Mouse (Mus musculus): ENCODE results near the gene Tlk1. TPM values are rescaled to one million over a fixed set of nuclear protein-coding genes. Genes with fewer than 3 reads are reported as not detected.
A peak's percentile ranks its signal among the peaks of the same experiment; 100 is the strongest.

Gene Tlk1
- polyA plus RNA-seq, 1 experiment from 2014 or later = 18.0 TPM

DNA sequence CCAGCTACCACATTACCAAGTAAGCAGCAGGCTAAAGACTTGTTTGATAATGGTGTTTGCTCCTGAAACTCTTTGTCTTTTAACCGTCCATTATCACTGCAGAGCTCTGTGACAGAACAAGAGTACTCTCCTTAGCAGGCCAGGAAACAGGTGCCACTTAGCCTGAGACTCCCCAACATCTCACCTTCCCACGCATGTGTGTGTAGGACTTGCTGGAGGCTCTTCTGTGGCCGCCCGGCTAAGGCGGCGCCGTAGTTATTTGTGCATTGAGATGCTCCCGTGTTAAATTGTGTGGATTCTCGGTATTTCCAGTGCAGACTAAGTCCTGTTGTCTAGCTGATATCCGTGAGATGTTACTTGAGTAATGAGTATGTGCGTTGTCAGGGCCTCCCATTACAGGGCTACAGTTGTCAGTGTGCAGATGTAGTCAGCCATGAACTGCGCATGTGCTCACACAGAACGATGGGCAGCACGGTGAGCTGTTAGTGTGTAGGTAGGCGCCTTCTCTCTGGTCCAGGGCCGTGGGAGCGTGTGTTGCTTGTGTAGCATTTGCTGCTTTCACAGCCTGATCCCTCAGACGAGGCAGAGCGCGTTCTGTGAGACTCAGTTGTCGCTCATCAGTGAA, 137.0 kb downstream of the Tlk1 start:
- Histone ChIP-seq H3K36me3 (peaks cover 100% of the 10 kb centered on the region), H3K27ac (replicated peaks) (no peak overlapping the region), H3K9ac (no peak overlapping the region), H3K27me3 (replicated peaks) (no peaks in the 10 kb centered on the region), H3K9me3 (no peaks in the 10 kb centered on the region), H3K4me3 (no peak overlapping the region), H3K4me1 (no peaks in the 10 kb centered on the region), H3K4me2 (no peak overlapping the region)
- no peak for ATAC-seq (ENCODE audit: extremely low read depth, insufficient number of reproducible peaks, low FRiP score, low TSS enrichment)
- 90% methylated on average over 21 of the region's 21 CpGs for WGBS

DNA sequence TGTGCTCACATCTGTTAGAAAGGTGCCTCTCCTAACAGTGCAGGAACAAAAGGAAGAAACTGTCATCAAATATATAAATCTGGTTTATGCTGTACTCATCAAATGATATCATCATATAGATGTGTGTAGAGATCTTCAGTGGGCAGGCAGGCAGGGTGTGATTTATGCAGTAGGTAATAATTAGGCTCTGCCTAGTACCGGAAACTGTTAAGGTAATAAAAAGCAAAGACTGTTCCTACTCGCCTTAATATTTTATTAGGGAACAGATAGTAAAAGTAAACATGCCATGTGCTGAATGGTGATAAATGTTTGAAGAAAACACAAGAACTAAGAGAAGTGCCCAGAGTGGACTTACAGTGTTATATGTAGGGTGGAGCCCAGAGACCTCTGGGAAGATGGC, 143.2 kb downstream of the Tlk1 start:
- no peak overlapping the region for H3K27ac ChIP-seq (replicated peaks)
- H3K27me3 ChIP-seq (replicated peaks) = no peaks in the 10 kb centered on the region
- no peaks in the 10 kb centered on the region for H3K4me1 ChIP-seq
- no peaks in the 10 kb centered on the region for H3K9me3 ChIP-seq
- no peak overlapping the region for H3K4me2 ChIP-seq
- 77% methylated on average over 2 of the region's 2 CpGs for WGBS
- H3K36me3 ChIP-seq = peaks cover 97% of the 10 kb centered on the region
- no peak overlapping the region for H3K4me3 ChIP-seq
- no peak overlapping the region for H3K9ac ChIP-seq
- ATAC-seq (ENCODE audit: extremely low read depth, insufficient number of reproducible peaks, low FRiP score, low TSS enrichment) = no peak

DNA sequence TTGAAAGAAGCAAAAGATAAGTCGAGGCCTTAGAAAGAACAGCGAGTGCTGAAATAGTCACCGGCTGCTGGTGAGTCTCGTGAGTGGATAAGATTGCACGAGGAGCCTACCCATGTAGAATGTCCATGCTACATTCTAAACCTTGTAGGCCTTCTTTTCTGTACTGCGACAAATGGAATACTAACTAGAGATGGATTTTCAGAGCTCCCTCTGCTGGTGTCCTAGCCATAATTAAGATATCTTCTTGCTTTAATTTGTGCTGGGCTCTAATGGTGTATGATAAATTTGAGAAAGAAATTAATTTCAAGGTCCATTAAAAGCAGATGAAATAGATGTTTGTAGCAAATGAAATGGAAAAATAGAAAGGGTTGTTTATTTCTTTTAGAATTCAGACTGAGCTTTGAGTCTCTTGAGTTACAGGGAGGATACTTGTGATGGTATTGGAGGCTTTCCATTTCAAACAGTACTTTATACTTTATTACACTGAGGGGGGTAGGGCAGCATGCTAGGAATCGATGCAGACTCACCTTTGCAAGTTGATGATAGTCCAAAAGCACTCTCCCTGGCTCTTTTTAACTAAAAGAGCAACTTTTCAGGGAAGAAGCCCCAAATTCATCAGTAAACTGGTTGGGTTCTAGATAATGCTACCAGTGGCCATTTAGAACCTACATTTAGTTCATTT, 151.9 kb downstream of the Tlk1 start:
- Histone ChIP-seq H3K4me1 (peaks cover 33% of the 10 kb centered on the region), H3K4me2 (no peak overlapping the region), H3K27ac (replicated peaks) (no peak overlapping the region), H3K27me3 (replicated peaks) (no peaks in the 10 kb centered on the region), H3K36me3 (peaks cover 9% of the 10 kb centered on the region), H3K4me3 (no peak overlapping the region), H3K9ac (no peak overlapping the region), H3K9me3 (no peaks in the 10 kb centered on the region)
- no peak for ATAC-seq (ENCODE audit: extremely low read depth, insufficient number of reproducible peaks, low FRiP score, low TSS enrichment)
- 50% methylated on average over 7 of the region's 7 CpGs for WGBS

DNA sequence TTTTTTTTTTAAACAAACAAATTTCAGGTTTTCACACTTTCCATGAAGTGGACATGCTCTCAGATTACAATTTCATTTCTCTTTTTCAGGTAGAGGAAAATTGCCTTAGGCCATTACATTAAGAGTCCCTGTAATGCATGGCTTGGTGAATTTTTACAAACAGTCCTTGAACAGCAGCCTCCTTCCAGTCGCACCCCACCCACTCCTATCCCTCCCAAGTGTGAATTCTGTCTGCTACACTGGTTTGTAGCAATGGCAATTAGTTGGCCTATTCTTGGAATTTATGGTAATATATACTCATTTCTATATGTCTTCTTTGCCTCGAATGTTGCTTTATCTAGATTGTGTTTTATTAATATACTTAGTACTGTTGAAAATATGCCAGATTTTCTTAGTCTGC, 153.1 kb downstream of the Tlk1 start:
- H3K4me3 ChIP-seq = no peak overlapping the region
- H3K9ac ChIP-seq = no peak overlapping the region
- H3K9me3 ChIP-seq = no peaks in the 10 kb centered on the region
- no peak overlapping the region for H3K27ac ChIP-seq (replicated peaks)
- H3K4me1 ChIP-seq = peaks cover 41% of the 10 kb centered on the region
- H3K4me2 ChIP-seq = no peak overlapping the region
- 71% methylated on average over 2 of the region's 2 CpGs for WGBS
- no peaks in the 10 kb centered on the region for H3K36me3 ChIP-seq
- no peak for ATAC-seq (ENCODE audit: extremely low read depth, insufficient number of reproducible peaks, low FRiP score, low TSS enrichment)
- no peaks in the 10 kb centered on the region for H3K27me3 ChIP-seq (replicated peaks)

DNA sequence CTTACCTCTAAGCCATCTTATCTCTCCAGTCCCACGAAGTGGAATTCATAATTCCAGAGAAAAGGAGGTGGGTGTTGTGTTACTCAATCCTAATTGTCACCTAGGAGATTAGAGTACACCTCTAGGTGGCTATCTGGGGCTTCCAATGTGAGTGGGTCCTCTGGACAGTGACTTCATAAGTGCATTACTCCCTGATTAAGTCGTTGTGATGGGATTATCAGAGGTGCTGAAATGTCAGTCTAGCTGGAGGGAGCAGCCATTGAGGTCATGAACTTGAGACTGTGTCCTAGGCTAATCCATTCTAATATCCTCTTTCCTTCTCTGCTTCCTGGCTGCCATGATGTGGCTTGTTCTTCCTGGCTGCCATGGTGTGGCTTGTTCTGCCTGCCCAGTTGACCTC, 155.6 kb downstream of the Tlk1 start:
- H3K27ac ChIP-seq (replicated peaks) = no peak overlapping the region
- H3K36me3 ChIP-seq = peaks cover 14% of the 10 kb centered on the region
- WGBS = 26% methylated on average over 2 of the region's 2 CpGs
- H3K4me2 ChIP-seq = no peak overlapping the region
- H3K9me3 ChIP-seq = no peaks in the 10 kb centered on the region
- H3K4me3 ChIP-seq = no peak overlapping the region
- H3K27me3 ChIP-seq (replicated peaks) = no peaks in the 10 kb centered on the region
- no peak for ATAC-seq (ENCODE audit: extremely low read depth, insufficient number of reproducible peaks, low FRiP score, low TSS enrichment)
- H3K9ac ChIP-seq = no peak overlapping the region
- peaks cover 34% of the 10 kb centered on the region for H3K4me1 ChIP-seq

DNA sequence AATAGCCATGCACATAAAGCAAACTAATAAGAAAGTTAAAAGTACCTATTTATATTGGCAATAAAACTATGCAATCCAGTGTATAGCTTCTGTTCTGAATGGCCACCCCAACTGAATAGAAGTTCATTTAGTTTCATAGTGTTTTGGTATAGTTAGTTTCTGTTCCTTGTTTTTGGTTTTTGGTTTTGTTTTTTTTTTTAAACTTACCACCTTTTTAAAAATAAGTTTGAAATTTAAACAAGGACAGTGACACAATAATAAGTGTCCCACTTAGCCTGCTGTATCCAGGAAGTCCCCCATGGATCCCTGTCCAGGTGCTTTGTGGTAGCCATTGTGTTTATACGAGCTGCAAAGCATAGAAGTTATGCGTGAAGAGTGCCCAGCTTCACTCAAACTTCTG, 156.3 kb downstream of the Tlk1 start:
- peaks cover 34% of the 10 kb centered on the region for H3K4me1 ChIP-seq
- no peak overlapping the region for H3K9ac ChIP-seq
- no peaks in the 10 kb centered on the region for H3K27me3 ChIP-seq (replicated peaks)
- no peak overlapping the region for H3K4me2 ChIP-seq
- ATAC-seq (ENCODE audit: extremely low read depth, insufficient number of reproducible peaks, low FRiP score, low TSS enrichment) = no peak
- WGBS = 81% methylated on average over 2 of the region's 2 CpGs
- no peaks in the 10 kb centered on the region for H3K9me3 ChIP-seq
- H3K27ac ChIP-seq (replicated peaks) = no peak overlapping the region
- peaks cover 18% of the 10 kb centered on the region for H3K36me3 ChIP-seq
- H3K4me3 ChIP-seq = no peak overlapping the region

DNA sequence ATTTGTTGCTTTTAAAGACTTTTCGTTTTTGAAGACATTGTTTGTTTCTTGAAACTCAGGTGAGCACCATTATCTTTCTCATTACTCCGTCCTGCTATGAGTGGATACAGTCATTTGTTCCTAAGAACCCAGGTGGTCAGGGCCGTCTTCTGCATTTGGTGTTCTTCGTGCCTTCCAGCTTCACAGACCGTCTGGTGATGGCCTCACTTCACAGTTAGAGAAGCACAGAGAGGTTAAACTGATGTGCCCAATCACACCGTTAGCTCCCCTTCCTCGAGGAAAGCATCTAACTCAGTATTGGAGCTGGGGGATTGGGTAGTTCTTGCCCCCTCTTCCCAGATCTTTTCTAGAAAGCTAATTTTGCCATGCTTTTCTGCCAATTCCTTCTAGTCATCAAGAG, 158.5 kb downstream of the Tlk1 start:
- H3K27ac ChIP-seq (replicated peaks) = no peak overlapping the region
- 83% methylated on average over 7 of the region's 7 CpGs for WGBS
- ATAC-seq (ENCODE audit: extremely low read depth, insufficient number of reproducible peaks, low FRiP score, low TSS enrichment) = no peak
- peaks cover 38% of the 10 kb centered on the region for H3K4me1 ChIP-seq
- no peak overlapping the region for H3K4me3 ChIP-seq
- H3K27me3 ChIP-seq (replicated peaks) = no peaks in the 10 kb centered on the region
- H3K4me2 ChIP-seq = no peak overlapping the region
- peaks cover 20% of the 10 kb centered on the region for H3K36me3 ChIP-seq
- H3K9ac ChIP-seq = no peak overlapping the region
- H3K9me3 ChIP-seq = no peaks in the 10 kb centered on the region

DNA sequence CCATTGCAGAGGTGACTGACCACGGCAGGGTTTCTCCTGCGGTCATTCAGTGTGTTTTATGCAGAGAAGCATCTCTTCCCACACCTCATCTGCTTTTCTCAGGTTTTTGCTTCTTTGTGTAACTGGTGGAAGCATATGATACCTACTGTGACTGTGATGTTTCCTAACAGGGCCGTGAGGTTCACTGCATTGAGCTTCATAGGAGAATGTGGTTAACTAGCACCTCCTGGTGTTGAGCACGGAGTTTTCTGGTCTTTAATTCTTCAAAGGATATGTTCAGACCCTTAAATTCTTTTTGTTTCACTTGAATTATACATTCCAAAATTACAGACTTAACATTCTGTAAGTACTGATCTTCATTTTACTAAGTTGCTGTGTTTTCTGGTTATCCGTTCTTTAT, 161.8 kb downstream of the Tlk1 start:
- 76% methylated on average over 5 of the region's 5 CpGs for WGBS
- H3K4me1 ChIP-seq = peaks cover 26% of the 10 kb centered on the region
- ATAC-seq (ENCODE audit: extremely low read depth, insufficient number of reproducible peaks, low FRiP score, low TSS enrichment) = no peak
- no peak overlapping the region for H3K9ac ChIP-seq
- no peaks in the 10 kb centered on the region for H3K27me3 ChIP-seq (replicated peaks)
- no peaks in the 10 kb centered on the region for H3K9me3 ChIP-seq
- H3K27ac ChIP-seq (replicated peaks) = no peak overlapping the region
- H3K4me3 ChIP-seq = no peak overlapping the region
- H3K4me2 ChIP-seq = peak overlapping the region; percentile 83
- H3K36me3 ChIP-seq = peaks cover 20% of the 10 kb centered on the region

Other genes with a start within 250 kb of the Tlk1 start
- 145 and 147 TPM in 2 replicates for gene Gorasp2, start 164.2 kb downstream of the Tlk1 start, polyA plus RNA-seq (2015; fragmentation: Nextera tagmentation; extraction: Ambion mirVana)
- gene Gm26558, start 163.6 kb downstream of the Tlk1 start, polyA plus RNA-seq (2015; fragmentation: Nextera tagmentation; extraction: Ambion mirVana) = 2.0 and 2.3 TPM in 2 replicates
- 17.7 and 18.7 TPM in 2 replicates for gene Dcaf17, start 229.6 kb upstream of the Tlk1 start, polyA plus RNA-seq (2015; fragmentation: Nextera tagmentation; extraction: Ambion mirVana)
- gene Mettl8, start 229.9 kb upstream of the Tlk1 start, polyA plus RNA-seq (2015; fragmentation: Nextera tagmentation; extraction: Ambion mirVana) = 9.4 and 9.8 TPM in 2 replicates